Mouse (Mus musculus) left cerebral cortex, postnatal 10 days (tissue): ENCODE data around the gene Dph2. TPM values are rescaled to one million over a fixed set of nuclear protein-coding genes. Genes with fewer than 3 reads are reported as not detected.
A peak's percentile ranks its signal among the peaks of the same experiment; 100 is the strongest.

Experiments
- DNase-seq, 2 experiments: peaks; one replicate each; pipeline ENCODE4 v3.0.0; 2021 to 2022; ENCODE audit warnings: low spot score in 2 of 2, mixed read lengths in 1 of 2; ENCODE audit errors: extremely low spot score in 1 of 2
- intact Hi-C: fragments of 180-260 bp; cut with DNase I; formaldehyde crosslinking; loops from one replicate; pipeline ENCODE4 v1.15.1; 2025
- total RNA-seq, 2 experiments: library from RNA; stranded (reverse); gene quantifications; 2 replicates each; pipeline ENCODE4 v1.2.3; 2021

Gene Dph2
- total RNA-seq, 2 experiments from 2014 or later: 8.0 to 10.1 TPM

GRCm38 (mm10) chr4:117914031-117914430 is 22.2 kb upstream of the Dph2 start:
- DNase-seq: no peak
- intact Hi-C loops: no loop called here

DNA sequence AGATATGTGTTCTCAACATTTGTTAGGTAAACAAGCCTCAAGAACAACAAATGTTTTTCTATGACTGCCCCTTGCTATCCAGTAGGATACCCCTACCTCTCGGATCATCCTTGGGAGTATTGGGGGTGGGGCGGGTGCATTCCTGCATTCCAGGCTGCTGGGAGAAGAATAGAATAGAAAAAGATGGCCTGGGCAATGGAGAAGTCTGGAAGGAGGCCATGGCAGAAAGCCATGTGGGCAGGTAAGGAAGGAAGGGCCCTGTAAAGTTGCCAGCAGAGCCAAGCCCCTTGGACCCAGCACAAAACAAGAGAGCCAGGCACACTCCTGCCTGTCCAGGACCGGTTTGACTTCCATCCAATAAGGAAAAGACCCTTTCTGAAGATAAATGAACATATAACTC is 21.6 kb upstream of the Dph2 start:
- intact Hi-C loops: no loop called here
- DNase-seq: peak in 1 of 2 experiments; percentile 67

- no peak for DNase-seq
- intact Hi-C loops: no loop called here
These were observed 20.9 kb upstream of the Dph2 start for GRCm38 (mm10) chr4:117912685-117913273.

GRCm38 (mm10) chr4:117912131-117912561 is 20.3 kb upstream of the Dph2 start:
- intact Hi-C loops: no loop called here
- no peak for DNase-seq

DNA sequence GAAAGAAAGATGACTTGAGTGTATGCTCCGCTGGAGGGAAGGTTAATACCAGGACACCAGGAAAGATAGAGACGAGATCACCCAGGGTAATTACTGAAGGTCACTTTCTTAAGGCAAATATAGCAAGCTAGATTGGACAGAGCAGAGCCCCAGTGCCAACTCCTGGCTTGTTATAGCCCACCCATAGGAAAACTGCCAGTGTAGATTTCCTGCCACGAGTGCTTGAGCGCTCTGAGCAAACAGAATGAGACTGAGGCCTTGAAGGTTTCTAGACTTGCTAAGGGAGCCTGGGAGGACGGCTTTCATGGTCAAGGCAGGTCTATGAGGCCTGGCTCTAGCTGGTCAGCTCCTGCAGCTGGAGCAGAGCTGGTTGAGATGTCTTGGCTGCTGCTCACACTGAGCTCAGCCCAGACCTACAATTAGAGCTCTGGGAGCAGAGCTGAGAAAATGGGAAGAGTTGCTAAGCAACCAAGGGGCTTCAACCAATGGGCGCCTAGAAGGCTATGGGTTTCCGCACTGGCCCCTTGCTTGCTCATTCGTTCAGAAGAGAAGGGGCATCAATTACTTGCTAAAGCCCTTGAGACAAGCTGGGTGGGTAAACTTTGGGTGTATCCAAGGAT is 17.1 kb upstream of the Dph2 start:
- intact Hi-C loops: no loop called here
- peak in 1 of 2 experiments; percentile 65 for DNase-seq

GRCm38 (mm10) chr4:117906196-117906595 is 14.4 kb upstream of the Dph2 start:
- intact Hi-C loops: no loop called here
- DNase-seq: no peak

- intact Hi-C loops: no loop called here
- no peak for DNase-seq
These were observed 12.9 kb upstream of the Dph2 start for GRCm38 (mm10) chr4:117904761-117905160.

DNA sequence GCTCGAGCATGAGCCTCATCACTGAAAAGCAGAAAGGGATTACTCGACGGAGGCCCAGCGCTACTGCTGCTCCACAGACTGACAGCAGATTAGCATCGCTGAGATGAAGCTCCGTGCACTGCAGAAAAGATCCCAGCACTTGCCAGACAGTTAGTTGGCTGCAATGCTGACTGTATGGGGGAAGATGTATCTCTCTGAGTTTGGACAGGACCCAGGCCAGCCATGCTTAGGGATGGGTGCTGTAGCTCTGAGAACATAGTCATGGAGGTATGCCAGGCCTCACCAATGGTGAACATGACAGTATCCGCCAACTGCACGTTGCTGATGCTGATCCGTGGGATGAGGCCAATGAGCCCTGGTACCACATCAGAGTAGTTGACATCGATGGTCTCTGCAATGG is 12.3 kb upstream of the Dph2 start:
- intact Hi-C loops: no loop called here

GRCm38 (mm10) chr4:117898111-117898510 is 6.3 kb upstream of the Dph2 start:
- DNase-seq: no peak
- intact Hi-C loops: no loop called here

More for the DNA sequence above, 12.3 kb upstream of the Dph2 start:
- no peak for DNase-seq

GRCm38 (mm10) chr4:117896031-117896430 is 4.2 kb upstream of the Dph2 start:
- DNase-seq: no peak
- intact Hi-C loops: no loop called here

GRCm38 (mm10) chr4:117895339-117895738 is 3.5 kb upstream of the Dph2 start:
- intact Hi-C loops: no loop called here
- DNase-seq: no peak

GRCm38 (mm10) chr4:117894601-117895000 is 2.8 kb upstream of the Dph2 start:
- no peak for DNase-seq
- intact Hi-C loops: no loop called here

- DNase-seq: no peak
- intact Hi-C loops: no loop called here
These were observed 1.5 kb upstream of the Dph2 start for GRCm38 (mm10) chr4:117893376-117893775.

GRCm38 (mm10) chr4:117890750-117891149 is 1.1 kb downstream of the Dph2 start:
- no peak for DNase-seq
- intact Hi-C loops: no loop called here

- DNase-seq: no peak
- intact Hi-C loops: no loop called here
These were observed 1.8 kb downstream of the Dph2 start for GRCm38 (mm10) chr4:117890031-117890430.

- DNase-seq: no peak
- intact Hi-C loops: no loop called here
These were observed 2.4 kb downstream of the Dph2 start for GRCm38 (mm10) chr4:117889471-117889870.

DNA sequence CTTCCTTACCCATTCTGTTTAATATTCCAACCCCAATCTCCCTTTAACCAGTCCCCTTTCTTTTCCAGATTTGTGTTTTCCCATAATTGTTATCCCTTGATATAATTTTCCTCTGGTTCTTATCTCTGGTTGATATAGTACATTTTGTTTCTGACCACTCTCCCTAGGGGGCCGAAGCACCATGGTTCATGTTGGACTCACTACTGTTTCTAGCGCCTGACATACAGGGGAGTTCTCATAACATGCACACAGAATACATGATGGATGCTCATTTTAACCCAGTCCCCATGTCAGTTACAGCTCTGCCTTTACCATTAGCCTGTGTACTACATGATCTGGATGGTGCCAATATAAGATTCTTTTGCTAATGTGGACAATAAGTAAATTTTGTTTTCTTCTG is 3.9 kb downstream of the Dph2 start:
- no peak for DNase-seq
- intact Hi-C loops: loop anchor here (2.0 kb wide), 1 partner anchor 77 kb away; no protein-coding TSS in a partner anchor

DNA sequence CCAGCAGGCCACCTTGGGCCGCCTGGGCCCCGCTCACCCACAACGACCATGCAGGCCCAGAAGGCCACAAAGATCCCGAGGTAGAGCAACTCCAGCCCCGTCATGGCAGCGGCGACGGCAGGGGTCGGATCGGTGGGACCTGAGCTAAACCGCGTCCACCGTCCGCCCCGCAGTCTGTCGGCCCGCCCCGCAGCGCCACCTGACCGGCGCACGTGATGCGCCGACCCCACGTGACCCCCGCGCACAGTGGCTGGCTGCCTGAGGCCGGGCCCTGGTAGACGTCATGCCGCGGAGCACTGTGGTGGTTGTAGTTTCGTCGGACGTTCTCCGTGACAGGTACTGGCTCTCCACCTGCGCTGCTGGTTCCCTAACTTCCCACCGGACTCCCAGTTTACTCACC is 4.7 kb downstream of the Dph2 start, which contains the start of gene Atp6v0b:
Gene Atp6v0b (minus strand): TSS at position 201 of the 400 bp plus-strand sequence.
- peak; percentile 94 to 97 for DNase-seq
- intact Hi-C loops: loop anchor here (2.0 kb wide), 1 partner anchor 76 kb away; no protein-coding TSS in a partner anchor

- no peak for DNase-seq
- intact Hi-C loops: loop anchor here (2.0 kb wide), 1 partner anchor 76 kb away; no protein-coding TSS in a partner anchor
These were observed 5.2 kb downstream of the Dph2 start for GRCm38 (mm10) chr4:117886644-117887043.

- intact Hi-C loops: loop anchor here (2.0 kb wide), 1 partner anchor 75 kb away; no protein-coding TSS in a partner anchor
- DNase-seq: no peak
These were observed 5.8 kb downstream of the Dph2 start for GRCm38 (mm10) chr4:117885994-117886393.
